Mouse (Mus musculus): ENCODE results near the gene Mrpl22. TPM values are rescaled to one million over a fixed set of nuclear protein-coding genes. Genes with fewer than 3 reads are reported as not detected.

The Mrpl22 gene
- polyA plus RNA-seq (2012; rRNA removed), result 22.7 and 27.2 TPM in 2 replicates

GRCm38 (mm10) chr11:58171459-58172091 lies at the start of gene Mrpl22:
Gene Mrpl22, plus strand, starts transcription at chr11:58171661.

GRCm38 (mm10) chr11:58168167-58168915 lies 3.1 kb upstream of the Mrpl22 start, which contains the start of gene Gemin5:
Gene Gemin5, minus strand, starts transcription at chr11:58168539.

GRCm38 (mm10) chr11:58199229-58200037 lies 28.0 kb downstream of the Mrpl22 start, which contains the start of the genes Igtp and Irgm2:
Gene Igtp, plus strand, starts transcription at chr11:58199556.
Gene Irgm2, plus strand, starts transcription at chr11:58199618.

Other genes with a start within 250 kb of the Mrpl22 start
- gene Larp1, start 162.6 kb upstream of the Mrpl22 start, polyA plus RNA-seq (2012; rRNA removed), result 35.2 and 37.2 TPM in 2 replicates
- 0.09 and 0.40 TPM in 2 replicates for gene Gm12248, start 78.5 kb upstream of the Mrpl22 start, polyA plus RNA-seq (2012; rRNA removed)
- 29.1 and 36.0 TPM in 2 replicates for gene Cnot8, start 67.5 kb upstream of the Mrpl22 start, polyA plus RNA-seq (2012; rRNA removed)
- gene Gemin5, start 3.1 kb upstream of the Mrpl22 start, polyA plus RNA-seq (2012; rRNA removed), result 5.5 and 5.9 TPM in 2 replicates
- 4.1 and 5.9 TPM in 2 replicates for gene Igtp, start 27.9 kb downstream of the Mrpl22 start, polyA plus RNA-seq (2012; rRNA removed)
- gene Irgm2, start 28.0 kb downstream of the Mrpl22 start, polyA plus RNA-seq (2012; rRNA removed), result 5.0 and 5.3 TPM in 2 replicates
- 0.05 TPM in 1 of 2 replicates, not detected in the other for gene 4930438A08Rik, start 103.1 kb downstream of the Mrpl22 start, polyA plus RNA-seq (2012; rRNA removed)
- gene Zfp692, start 135.4 kb downstream of the Mrpl22 start, polyA plus RNA-seq (2012; rRNA removed), result 43.0 and 45.3 TPM in 2 replicates
- gene Zfp672, start 158.7 kb downstream of the Mrpl22 start, polyA plus RNA-seq (2012; rRNA removed), result 46.9 and 49.0 TPM in 2 replicates
- 36.8 and 41.1 TPM in 2 replicates for gene Sh3bp5l, start 159.1 kb downstream of the Mrpl22 start, polyA plus RNA-seq (2012; rRNA removed)
- gene Lypd8, start 207.4 kb downstream of the Mrpl22 start, polyA plus RNA-seq (2012; rRNA removed), result 11,928 and 12,556 TPM in 2 replicates
- 344 and 578 TPM in 2 replicates for gene 1810065E05Rik, start 249.4 kb downstream of the Mrpl22 start, polyA plus RNA-seq (2012; rRNA removed)